Mouse (Mus musculus): Measurements from ENCODE around the gene Lpp.

DNA sequence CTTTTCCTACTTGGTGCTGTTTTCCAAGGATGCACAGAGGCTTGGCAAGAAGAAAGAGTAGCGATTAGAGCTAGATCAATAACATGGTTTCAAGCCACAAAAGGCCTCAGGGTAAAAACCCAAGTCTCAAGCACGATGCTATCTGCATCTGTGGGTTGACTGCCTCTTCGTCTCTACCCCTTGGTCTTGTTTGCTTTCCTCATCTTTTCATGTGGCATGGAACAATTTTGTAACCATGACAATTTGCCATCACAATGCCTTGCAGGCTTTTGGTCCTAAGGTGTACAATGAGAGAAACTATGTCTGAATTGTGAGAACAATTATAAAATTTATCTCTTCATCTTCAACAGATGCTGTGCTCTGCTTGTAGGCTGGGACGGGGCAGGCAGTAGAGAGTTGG is 145.7 kb downstream of the Lpp start:
- no peak for TF ChIP-seq POLR2A (IDR thresholded peaks at IDR 0.05; ENCODE audit: borderline replicate concordance, control insufficient read depth, low read depth, low read length)
- no peak for TF ChIP-seq CTCF (IDR thresholded peaks at IDR 0.05; ENCODE audit: control insufficient read depth, insufficient read depth, low read length)
